Comparison of ENCODE assay signal across 11 mouse cellular contexts in genomic region chr7:115844431-115844830, GRCm38 (mm10).
DNase-seq lines count a peak whose midpoint lies in the region; ATAC-seq lines count a peak whose summit lies in the region.
"Had no signal": no experiment of that assay in that cellular context is flagged by ENCODE, and none has a peak within 500 bp of the region (broad histone marks: within the 10 kb centered on the region; RNA-seq: fewer than 3 reads in every experiment).

No protein-coding gene starts in this region.

- peak; percentile 79 for ATAC-seq in liver, embryonic 15.5 days (ENCODE audit: insufficient read depth)
- ATAC-seq in inflammation-experienced regulatory T-cells, adult 6 months, result no peak

- DNase-seq in heart, adult 11 months, result peak; percentile 96
- no peak for DNase-seq in heart, embryonic 10.5 days (ENCODE audit: low spot score)
- peak; percentile 76 for DNase-seq in adrenal gland, postnatal 10 days
- peak; percentile 60 to 78 for DNase-seq in heart, adult 9 months (ENCODE audit: low spot score in 2 of 2)
- DNase-seq in frontal cortex, postnatal 14 days (ENCODE audit: low spot score in 2 of 2), result no peak
- no peak for DNase-seq in testis, postnatal 14 days (ENCODE audit: low spot score)

- H3K4me2 ChIP-seq in liver, embryonic 15.5 days, result peak overlapping the region; percentile 54
- H3K4me2 ChIP-seq: embryonic facial prominence, embryonic 13.5 days; hindbrain, embryonic 13.5 days; midbrain, embryonic 12.5 days had no signal

- no peak overlapping the region for H3K4me3 ChIP-seq in heart, embryonic 10.5 days
- H3K4me3 ChIP-seq in liver, embryonic 15.5 days (replicated peaks), result peak overlapping the region; percentile 66
- H3K4me3 ChIP-seq: embryonic facial prominence, embryonic 13.5 days; hindbrain, embryonic 13.5 days; midbrain, embryonic 12.5 days had no signal

- H3K27ac ChIP-seq in heart, embryonic 10.5 days, result no peak overlapping the region
- peak overlapping the region; percentile 97 for H3K27ac ChIP-seq in liver, embryonic 15.5 days (replicated peaks)
- H3K27ac ChIP-seq: embryonic facial prominence, embryonic 13.5 days; hindbrain, embryonic 13.5 days; midbrain, embryonic 12.5 days had no signal

- no peaks in the 10 kb centered on the region for H3K4me1 ChIP-seq in heart, embryonic 10.5 days
- H3K4me1 ChIP-seq in liver, embryonic 15.5 days (replicated peaks), result peaks cover 41% of the 10 kb centered on the region
- H3K4me1 ChIP-seq: embryonic facial prominence, embryonic 13.5 days; hindbrain, embryonic 13.5 days; midbrain, embryonic 12.5 days had no signal

- 89% methylated on average over 6 of the region's 6 CpGs for WGBS in heart, embryonic 10.5 days
- WGBS in liver, embryonic 15.5 days (ENCODE audit: insufficient replicate concordance), result 44% methylated on average over 6 of the region's 6 CpGs

- no peaks in the 10 kb centered on the region for H3K36me3 ChIP-seq in heart, embryonic 10.5 days
- H3K36me3 ChIP-seq in liver, embryonic 15.5 days (replicated peaks), result no peaks in the 10 kb centered on the region
- H3K36me3 ChIP-seq: embryonic facial prominence, embryonic 13.5 days; hindbrain, embryonic 13.5 days; midbrain, embryonic 12.5 days had no signal

- no peaks in the 10 kb centered on the region for H3K9me3 ChIP-seq in heart, embryonic 10.5 days
- H3K9me3 ChIP-seq in liver, embryonic 15.5 days (replicated peaks), result no peaks in the 10 kb centered on the region
- H3K9me3 ChIP-seq: embryonic facial prominence, embryonic 13.5 days; hindbrain, embryonic 13.5 days; midbrain, embryonic 12.5 days had no signal

- H3K27me3 ChIP-seq in heart, embryonic 10.5 days (ENCODE audit: insufficient read depth, poor library complexity, severe bottlenecking), result no peaks in the 10 kb centered on the region
- no peaks in the 10 kb centered on the region for H3K27me3 ChIP-seq in liver, embryonic 15.5 days
- H3K27me3 ChIP-seq: embryonic facial prominence, embryonic 13.5 days; hindbrain, embryonic 13.5 days; midbrain, embryonic 12.5 days had no signal

- peak overlapping the region; percentile 66 for H3K9ac ChIP-seq in liver, embryonic 15.5 days
- H3K9ac ChIP-seq: embryonic facial prominence, embryonic 13.5 days; hindbrain, embryonic 13.5 days; midbrain, embryonic 12.5 days had no signal

Comparison
In these comparisons a context has a peak if more than half of its experiments do, and no peak if none do; other contexts are left out.
1. DNase-seq: peak in heart, adult 11 months (single experiment), adrenal gland, postnatal 10 days (single experiment) and heart, adult 9 months (2 of 2); none in heart, embryonic 10.5 days (single experiment), frontal cortex, postnatal 14 days (0 of 2) and testis, postnatal 14 days (single experiment).